Mouse (Mus musculus) CD8-positive naive resting alpha-beta T cell, adult 2 months (primary cell): ENCODE measurements around the gene 1700020D05Rik.
A peak's percentile ranks its signal among the peaks of the same experiment; 100 is the strongest.

Experiments used
- DNase-seq, 2 experiments: peaks; one replicate each; pipeline ENCODE4 v3.0.0; 2022; ENCODE audit warnings: low read depth in 2 of 2, low spot score in 2 of 2

Gene 1700020D05Rik

DNA sequence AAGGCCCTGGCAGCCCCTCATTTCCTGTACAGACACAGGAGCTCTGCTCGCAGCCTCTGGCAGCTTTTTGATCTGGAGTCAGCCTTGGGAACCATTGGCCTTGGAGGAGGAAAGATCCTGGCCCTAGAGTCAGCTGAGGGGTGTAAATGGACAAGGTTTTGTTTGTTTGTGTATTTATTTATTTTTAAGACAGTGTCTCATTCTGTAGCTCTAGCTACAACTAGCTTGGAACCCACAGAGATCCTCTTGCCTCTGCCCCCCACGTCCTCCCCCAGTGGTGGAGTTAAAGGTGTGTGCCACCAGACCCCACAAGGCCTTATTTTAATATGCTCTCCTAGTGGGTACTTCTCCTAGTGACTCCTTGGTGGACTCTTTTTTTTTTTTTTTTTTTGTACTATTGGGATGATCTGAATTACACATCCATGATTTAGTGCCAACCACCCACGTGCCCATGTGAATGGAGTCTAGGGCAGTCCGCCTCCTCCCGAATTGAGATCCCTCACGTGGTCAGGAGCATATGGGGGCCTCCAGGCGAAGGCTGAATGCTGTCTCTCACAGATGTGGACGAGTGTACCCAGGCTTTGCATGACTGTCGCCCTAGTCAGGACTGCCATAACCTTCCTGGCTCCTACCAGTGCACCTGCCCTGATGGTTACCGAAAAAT lies 26.5 kb downstream of the 1700020D05Rik start:
- DNase-seq: no peak

DNA sequence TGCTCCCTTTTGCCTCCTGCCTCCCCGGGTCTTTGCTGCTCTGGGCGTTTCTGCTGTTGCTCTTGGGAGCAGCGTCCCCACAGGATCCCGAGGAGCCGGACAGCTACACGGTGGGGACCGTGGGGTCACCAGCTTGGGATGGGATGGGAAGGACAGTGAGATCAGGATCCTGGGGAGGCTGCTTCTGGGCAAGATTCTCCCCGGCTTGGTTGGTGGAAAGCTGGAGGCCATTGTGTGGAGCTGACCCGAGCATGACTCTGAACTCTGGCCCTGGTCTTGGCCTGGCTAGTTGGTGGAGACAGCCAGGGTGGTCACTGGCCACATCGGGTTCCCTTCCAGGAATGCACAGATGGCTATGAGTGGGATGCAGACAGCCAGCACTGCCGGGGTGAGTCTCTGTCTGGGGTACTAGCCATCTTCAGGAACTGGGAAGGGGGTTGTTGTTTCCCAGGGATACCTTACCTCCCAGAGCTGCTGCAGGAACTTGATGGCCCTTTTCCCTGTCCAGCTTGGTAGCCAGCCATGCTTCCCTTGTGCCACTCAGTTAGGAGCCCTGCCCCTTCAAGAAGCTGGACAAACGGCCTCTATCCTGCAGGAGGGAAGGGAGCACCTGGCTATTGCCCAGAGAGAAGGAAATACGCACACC lies 28.4 kb downstream of the 1700020D05Rik start:
- DNase-seq: no peak

DNA sequence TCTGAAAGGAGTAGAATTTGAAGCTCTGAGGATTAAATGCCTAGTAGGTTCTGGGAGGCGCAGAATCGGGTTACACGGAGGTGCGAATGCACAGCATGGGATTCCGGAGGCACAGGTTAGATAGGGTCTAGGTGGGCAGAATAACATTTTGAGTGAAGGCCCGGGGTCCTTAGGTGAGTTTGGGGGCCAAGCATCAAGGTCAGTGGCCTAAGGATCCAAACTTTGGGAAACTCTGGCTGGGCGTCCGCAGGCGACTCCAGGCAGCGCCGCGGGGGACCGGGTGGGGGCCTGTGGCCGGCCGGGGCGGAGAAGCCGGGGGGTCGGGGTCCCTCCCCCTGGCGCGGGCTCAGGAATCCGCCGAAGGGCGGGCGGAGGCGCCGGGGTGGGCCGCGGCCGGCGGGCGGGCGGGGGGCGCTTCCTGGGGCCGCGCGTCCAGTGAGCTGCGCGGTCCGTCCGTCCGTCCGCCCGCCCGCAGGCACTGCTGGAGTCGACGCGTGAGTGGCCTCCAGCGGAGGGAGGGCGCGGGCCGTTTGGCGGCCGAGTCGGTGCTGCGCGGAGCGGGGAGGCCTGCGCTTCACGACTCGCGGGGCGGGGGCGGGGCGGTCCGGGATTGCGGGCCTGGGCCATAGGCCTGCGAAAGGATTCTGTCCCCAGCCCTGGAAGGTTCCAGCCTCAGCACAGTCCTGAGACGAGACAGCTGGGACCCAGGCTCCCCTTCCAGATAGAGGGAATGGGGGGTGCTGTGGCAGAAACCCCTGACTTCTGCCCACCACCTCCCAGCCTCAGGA lies 29.1 kb downstream of the 1700020D05Rik start:
- no peak for DNase-seq

DNA sequence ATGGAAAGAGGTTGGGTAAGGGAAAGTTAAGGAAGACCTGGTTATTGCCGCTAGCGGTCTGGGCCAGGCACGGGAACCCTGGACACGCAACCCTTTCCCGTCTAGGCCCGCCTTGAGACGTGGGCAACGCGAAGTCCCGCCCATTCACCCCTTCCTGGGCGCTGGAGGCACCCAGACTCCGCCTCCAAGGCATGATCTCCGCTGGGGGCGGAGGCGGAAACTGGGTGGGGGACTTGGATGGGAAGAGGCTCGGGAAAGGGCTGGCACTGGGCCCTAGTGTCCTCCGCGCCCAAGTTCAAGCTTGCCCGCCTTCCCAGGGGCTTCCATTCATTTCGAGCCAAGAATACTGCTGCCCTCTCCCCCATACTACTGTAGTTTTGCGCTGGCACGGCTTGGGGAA lies 29.9 kb downstream of the 1700020D05Rik start, which contains the start of gene Efemp2:
TSS of gene Efemp2 (plus strand) at position 235 of the 400 bp plus-strand sequence.
- peak in 1 of 2 experiments; percentile 20 for DNase-seq

DNA sequence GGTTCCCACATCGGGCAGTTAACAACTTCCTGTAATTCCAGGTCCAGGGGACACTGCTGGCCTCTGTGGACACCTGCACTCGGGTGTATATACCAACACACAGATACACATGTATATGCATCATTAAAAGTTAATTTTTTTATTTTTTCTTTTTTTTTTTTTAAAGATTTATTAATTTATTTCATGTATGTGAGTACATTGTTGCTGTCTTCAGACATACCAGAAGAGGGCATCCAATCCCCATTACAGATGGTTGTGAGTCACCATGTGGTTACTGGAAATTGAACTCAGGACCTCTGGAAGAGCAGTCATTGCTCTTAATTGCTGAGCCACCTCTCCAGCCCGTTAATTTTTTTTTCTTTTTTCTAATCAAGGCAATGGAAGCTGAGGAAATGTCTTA lies 30.7 kb downstream of the 1700020D05Rik start:
- DNase-seq: no peak

DNA sequence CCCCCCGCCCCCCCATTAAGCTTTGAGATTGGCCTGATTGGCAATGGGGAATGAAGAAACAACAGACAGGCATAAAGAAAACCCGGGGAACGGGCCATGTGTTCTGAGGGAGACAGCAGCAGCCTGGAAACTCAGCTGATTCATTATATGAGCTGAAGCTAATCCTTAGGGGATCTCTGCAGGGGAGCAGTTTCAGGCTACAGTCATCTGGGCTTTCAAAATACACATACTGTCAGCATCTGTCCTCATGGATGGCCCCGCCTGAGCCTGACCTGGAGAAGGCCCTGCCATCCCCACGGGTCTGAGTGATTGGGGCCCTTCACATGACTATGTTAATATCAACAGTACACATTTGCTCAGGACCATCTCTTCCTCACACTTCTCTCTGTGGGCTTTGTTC lies 31.7 kb downstream of the 1700020D05Rik start:
- DNase-seq: no peak

DNA sequence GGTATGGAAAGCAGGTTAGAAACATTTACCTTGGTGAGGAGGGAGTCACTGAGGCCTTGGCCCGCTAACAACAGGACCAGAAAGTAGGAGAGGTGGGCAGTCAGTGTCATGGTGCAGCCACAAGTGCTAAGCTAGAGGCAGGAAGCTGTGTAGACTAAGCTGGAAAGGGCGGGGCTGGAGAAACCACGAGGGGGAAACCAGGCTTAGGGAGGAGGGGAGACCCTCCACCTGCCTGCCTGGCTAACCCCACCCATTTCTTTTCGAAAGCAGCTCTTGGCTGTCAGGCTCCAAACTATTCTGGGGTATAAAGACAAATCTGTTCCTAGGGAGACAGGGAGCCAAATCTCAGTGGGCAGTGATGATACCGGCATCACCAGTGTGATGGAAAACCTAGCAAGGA lies 35.2 kb downstream of the 1700020D05Rik start, which contains the start of gene Ctsw:
TSS of gene Ctsw (minus strand) at position 134 of the 400 bp plus-strand sequence.
- peak; percentile 49 to 63 for DNase-seq

DNA sequence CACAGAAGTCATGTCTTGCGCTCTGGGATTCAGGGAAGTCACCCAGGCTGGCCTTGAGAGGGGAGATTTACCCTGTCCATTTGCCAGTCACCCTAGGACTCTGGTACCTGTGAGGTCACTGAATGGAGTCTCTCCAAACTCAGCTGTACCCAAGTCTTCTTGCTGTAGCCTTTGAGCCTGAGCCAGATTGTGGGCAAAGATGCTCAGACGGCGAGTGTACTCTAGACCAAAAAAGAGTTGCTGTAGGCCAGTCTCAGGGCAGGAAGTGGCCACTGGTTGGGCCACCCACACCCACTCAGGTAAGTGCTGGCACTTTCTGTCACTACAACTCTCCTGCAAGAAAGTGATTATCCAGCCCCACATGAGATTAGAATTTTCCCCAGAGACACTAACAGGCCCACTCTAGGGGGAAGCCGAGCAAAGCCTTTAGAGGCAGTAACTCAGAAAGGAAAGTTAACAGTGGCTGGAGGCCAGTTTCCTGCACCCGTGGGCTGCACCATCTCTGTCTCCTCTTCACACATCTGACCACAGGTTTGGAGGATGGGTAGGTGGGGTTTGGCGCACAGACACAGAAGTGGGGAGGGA lies 36.6 kb downstream of the 1700020D05Rik start:
- no peak for DNase-seq

DNA sequence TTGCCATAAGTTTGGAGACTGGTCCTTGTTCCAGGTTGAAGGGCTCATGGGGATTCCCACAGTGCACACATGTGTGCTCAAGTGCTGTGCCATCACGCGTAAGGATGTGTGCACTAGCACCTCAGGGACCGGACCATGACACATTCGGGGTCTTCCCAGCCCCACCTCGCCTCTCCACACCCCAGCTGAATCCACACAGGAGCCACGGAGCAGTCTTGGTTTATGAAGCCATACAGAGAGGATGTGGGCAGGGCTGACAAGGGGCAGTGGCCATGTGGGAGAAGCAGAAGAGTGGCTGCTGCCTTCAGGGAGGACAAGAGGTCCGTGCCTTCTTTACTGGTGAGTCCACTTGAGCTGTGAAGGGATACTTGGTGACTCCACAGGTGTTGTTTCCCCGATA lies 38.5 kb downstream of the 1700020D05Rik start:
- DNase-seq: no peak

DNA sequence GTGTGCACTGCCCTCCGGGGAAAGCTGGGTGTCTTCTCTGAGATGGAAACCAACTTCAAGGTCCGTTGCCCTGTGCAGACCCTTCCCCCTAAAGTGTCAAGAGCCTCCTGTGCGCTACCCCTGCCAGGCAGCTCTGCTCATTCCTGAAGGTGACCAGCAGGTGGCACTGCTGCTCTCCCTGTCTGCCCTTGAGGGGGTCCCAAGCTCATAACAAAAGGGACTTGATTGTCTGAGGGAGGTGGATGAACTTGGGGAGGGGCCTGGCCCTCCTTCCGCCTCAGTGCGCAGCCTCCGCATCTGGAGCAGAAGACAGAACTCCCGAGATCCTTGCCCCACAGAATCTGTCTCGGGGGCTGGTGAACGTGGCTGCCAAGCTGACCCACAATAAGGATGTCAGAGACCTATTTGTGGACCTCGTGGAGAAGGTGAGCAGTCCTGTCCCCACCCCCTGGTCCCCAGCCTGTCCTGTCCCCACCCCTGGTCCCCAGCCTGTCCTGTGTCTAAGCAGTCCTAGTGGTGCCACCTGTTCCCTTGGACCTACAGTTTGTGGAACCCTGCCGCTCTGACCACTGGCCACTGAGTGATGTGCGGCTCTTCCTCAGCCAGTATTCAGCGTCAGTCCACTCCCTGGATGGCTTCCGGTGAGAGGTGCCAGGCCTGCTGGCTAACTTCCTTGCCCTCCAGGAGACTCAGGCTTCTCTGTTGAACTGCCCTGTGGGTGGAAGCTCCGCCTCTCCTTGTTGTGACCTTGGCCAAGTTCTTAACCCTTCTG lies 39.6 kb downstream of the 1700020D05Rik start:
- DNase-seq: peak; percentile 49 to 65

DNA sequence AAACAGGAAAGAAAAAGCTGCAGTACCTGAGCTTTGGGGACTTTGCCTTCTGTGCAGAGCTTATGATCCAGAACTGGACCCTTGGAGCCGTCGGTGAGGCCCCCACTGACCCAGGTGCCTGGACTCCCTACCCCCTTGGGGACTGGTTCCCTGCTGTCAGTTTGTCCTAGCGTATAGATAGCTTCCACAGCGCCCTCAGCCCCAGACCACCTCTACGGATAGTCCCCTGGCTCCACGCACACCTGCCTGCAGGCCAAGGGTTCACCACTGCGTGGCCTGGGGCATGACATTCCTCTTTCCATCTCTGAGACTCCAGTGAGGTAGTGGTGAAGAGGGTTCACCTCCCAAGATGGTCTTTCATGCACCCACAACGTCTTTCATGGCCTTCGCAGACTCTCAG lies 40.4 kb downstream of the 1700020D05Rik start:
- no peak for DNase-seq

DNA sequence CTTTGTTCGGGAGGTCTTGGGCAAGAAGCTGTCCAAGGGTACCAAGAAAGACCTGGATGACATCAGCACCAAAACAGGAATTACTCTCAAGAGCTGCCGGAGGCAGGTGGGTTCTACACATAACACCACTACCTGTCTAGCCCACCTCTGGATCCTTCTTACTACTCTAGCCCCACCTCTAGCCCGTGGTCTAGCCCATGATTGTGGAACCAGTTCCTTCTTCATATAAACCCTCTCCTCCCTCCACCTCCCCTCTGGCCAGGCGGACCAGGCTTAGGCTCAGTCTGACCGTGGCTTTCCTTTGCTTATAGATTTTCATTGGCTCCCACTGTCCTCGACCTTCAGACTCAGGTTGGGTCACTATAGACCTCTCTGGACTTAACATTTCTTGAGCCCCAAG lies 42.2 kb downstream of the 1700020D05Rik start:
- no peak for DNase-seq

DNA sequence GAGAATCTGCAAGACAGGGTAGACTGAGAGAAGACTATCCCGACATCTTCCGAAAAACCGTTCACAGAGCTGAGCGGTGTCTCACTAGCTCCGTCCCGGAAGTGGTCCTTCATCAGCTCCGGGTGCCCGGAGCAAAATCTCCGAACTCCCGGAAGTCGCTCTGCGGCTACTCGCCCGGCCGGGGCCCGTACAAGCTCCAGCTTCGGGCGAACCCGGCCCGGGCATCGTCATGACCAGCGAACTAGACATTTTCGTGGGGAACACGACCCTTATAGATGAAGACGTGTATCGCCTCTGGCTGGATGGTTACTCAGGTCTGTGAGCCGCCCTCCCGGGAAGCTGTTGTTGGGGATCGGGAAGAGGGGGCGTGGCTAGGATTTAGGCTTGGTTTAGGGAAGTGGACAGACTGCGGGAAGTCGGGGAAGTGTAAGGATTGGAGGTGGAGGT lies 43.1 kb downstream of the 1700020D05Rik start, which contains the start of gene Fibp:
TSS of gene Fibp (plus strand) at position 151 of the 447 bp plus-strand sequence.
- peak; percentile 75 to 84 for DNase-seq

DNA sequence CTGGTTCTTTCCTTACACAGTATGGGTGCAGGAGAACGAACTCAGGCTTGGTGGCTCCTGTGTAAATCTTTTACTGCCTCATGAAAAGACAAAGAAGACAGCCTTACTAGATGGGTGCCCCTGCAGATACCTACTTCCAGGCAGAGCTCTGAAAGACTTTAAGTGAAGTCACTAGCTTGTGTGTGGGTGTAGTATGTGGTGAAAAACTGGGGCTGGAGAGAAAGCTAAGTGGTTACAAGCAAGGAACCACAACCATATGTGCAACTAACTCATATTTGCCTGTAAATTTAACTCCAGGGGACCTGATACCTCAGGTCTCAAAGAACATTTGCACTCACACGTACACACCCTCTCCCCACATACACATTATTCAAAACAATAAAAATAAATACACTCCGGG lies 43.7 kb downstream of the 1700020D05Rik start:
- no peak for DNase-seq

DNA sequence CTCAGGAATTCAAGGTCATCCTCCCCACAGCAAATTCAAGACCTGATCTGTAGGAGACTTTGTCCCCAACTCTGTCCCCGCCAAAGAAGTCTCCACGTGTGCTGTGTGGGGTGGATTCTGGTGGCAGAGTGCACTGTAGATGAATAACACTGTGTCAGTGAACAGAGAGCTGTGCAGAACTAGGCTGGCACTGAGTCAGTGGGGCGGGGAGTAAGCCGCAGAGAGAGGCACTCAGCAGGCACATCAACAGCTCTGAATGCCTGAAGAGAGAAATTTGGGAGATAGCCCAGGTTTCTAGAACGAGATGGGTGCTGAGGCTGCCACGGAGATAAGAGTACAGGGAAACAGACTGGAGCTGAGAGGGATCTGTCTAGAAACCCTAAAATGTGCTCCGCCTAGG lies 44.6 kb downstream of the 1700020D05Rik start:
- no peak for DNase-seq

DNA sequence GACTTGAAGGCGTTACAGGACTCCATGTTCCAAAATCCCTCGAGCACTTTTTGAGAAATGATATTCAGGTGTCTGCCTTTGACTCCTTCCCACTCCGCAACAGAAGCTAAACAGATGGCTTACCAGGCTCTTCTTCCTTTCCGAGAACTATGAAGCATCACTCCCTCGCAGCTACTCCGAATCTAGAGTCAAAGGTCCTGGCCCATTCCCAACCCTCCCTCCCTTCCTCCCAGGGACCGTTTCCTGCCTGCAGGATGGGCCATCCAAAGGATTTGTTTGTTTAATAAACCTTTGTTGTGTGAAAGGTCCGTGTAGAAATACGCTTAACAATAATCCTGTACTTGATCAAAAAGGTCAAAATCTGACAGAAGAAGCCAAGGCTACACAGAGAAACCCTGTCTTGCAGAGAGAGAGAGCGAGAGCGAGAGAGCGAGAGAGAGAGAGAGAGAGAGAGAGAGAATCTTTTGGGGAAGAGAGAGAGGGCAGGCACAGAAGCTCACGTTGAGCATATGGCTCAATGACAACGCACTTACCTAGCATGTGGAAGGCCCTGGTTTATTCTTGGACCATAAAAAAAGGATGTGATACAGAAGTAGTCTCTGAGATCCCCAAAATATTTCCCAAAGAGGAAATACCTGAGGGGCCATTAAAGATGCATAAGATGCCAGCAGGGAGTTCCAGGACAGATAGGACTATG lies 45.7 kb downstream of the 1700020D05Rik start, which contains the start of gene Ccdc85b:
TSS of gene Ccdc85b (minus strand) at position 149 of the 697 bp plus-strand sequence.
- DNase-seq: no peak

DNA sequence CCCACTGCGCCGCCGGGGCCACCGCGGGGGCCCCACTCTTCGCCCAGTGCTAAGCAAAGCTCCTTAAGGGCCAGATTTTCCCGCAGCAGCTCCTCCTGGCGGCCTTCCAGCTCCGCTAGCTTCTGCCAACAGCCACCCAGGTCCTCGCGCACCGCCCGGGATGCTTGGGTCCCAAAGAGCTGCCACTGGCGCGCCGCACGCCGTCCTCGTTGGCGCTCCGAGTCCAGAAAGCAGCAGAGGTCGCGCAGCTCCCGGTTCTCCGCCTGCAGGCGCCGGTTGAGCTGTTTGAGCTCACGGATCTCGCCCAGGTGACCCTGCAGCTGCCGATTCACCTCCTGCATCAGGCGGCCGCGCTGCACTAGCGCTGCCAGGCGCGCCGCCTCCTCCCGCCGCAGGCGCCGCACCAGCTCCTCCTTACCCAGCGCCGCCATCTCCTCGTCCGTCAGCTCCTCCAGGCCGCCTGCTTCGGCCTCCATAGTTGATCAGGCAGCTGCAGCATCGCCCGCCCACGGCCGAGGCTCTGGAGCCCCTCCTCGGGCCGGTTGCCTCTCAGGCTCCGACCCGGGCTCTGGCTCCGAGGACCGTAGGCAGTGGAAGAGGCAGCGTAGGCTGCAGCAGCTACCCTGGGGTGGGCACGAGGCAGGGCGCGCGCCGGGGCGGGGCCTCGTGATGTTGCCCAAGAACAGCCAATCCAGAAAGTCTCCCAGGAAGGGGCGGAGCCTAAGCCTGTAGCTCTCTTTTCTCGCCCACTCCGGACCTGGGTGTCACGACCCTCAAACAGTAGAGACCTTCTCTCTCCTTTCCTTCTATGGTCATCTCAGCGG lies 46.5 kb downstream of the 1700020D05Rik start:
- peak; percentile 77 to 91 for DNase-seq

DNA sequence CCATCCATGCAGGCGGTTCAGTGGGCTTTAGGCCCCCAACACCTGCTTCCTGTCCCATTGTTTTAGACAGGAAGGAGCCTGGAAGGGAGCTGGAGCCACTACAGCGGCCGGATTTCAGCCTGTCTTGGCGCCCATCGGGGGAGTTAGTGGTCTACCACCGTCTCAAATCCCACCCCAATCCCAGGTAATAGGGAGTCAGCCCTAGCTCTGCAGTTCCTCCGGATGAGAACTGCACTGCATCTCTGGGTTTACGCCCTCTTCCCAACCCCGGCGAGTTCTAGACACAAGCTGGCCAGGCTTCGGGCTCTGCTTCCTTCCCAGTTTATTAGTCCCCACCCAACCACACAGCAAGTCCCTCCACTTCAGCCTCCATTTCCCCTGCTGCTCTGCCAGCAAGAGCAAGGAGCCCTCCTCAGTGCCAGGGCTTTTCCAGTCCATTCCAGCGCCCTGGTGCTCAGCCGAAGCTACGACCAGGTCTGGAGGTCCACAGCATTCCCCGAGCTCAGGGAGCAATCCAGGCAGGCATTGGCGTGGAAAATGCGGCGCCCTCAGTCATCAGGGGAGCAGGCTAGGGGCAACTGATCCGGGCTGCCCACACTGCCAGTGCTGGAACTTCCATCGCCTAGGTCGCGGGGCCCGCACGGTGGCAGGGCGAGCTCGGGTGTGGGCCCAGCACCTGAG lies 47.2 kb downstream of the 1700020D05Rik start:
- no peak for DNase-seq
